Comparison of ENCODE assay signal across 8 mouse cellular contexts in the genomic region with DNA sequence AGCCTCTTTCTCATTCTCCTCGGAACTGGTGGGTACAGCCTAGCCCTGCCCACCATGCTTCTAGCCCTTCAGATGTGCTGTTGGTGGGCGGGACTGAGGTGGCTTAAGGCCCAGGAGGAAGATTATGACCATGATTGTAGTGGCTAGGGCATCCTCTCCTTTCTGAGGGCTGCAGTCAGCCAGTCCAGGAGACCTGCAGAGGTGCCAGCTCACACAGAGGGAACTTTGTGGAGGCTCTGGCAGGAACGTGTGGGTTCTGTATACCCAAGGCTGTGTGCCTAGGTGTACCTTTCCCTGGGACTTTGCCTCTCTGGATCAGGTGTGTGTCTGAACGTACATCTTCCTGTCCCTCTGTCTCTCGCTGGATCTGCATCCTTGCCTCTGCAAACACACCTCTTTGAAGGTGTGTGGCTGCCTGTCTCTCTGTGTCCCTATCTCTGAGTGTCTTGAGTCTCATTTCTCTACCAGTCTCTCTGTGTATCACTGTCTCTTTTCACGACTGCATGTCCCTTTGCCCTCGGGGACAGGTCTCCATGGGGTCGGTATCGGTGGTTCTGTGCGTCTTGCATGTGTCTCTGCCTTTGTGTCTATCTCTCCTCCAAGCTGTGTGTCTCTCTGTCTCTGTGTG. TPM values are rescaled to one million over a fixed set of nuclear protein-coding genes. Genes with fewer than 3 reads are reported as not detected.
DNase-seq lines count a peak whose midpoint lies in the region; ATAC-seq and TF ChIP-seq lines count a peak whose summit lies in the region.

No protein-coding gene starts in this region.

- peaks cover 46% of the 10 kb centered on the region for H3K4me1 ChIP-seq in cerebellum, adult 2 months (ENCODE audit: control insufficient read depth, insufficient read depth, low read length)
- H3K4me1 ChIP-seq in lung, embryonic 15.5 days = peaks cover 25% of the 10 kb centered on the region
- H3K4me1 ChIP-seq in forebrain, embryonic 16.5 days (replicated peaks; ENCODE audit: control insufficient read depth, insufficient read depth, low read length) = peaks cover 28% of the 10 kb centered on the region
- H3K4me1 ChIP-seq in liver, embryonic 16.5 days (ENCODE audit: control insufficient read depth, low read depth, low read length) = peaks cover 9% of the 10 kb centered on the region

- no peaks in the 10 kb centered on the region for H3K36me3 ChIP-seq in lung, embryonic 15.5 days
- no peaks in the 10 kb centered on the region for H3K36me3 ChIP-seq in forebrain, embryonic 16.5 days (ENCODE audit: control insufficient read depth, insufficient read depth)
- H3K36me3 ChIP-seq in liver, embryonic 16.5 days (ENCODE audit: control insufficient read depth, insufficient read depth) = no peaks in the 10 kb centered on the region

- no peaks in the 10 kb centered on the region for H3K27me3 ChIP-seq in cerebellum, adult 2 months (ENCODE audit: control insufficient read depth, insufficient read depth, low read length)
- peaks cover 7% of the 10 kb centered on the region; the same call in 1 of the 2 replicates for H3K27me3 ChIP-seq in lung, embryonic 15.5 days
- H3K27me3 ChIP-seq in forebrain, embryonic 16.5 days (replicated peaks; ENCODE audit: control insufficient read depth, insufficient read depth, low read length) = no peaks in the 10 kb centered on the region
- peaks cover 15% of the 10 kb centered on the region for H3K27me3 ChIP-seq in liver, embryonic 16.5 days (ENCODE audit: control insufficient read depth, insufficient read depth, low read depth, low read length)

- ATAC-seq in lung, embryonic 15.5 days (ENCODE audit: borderline replicate concordance, extremely low read depth, low FRiP score, low TSS enrichment) = no peak
- peak; percentile 24 for ATAC-seq in forebrain, embryonic 16.5 days
- ATAC-seq in liver, embryonic 16.5 days (ENCODE audit: low read depth) = no peak

- WGBS in cerebellum, adult 2 months = 5% methylated on average over 10 of the region's 10 CpGs
- 20% methylated on average over 10 of the region's 10 CpGs for WGBS in lung, embryonic 15.5 days
- 9% methylated on average over 10 of the region's 10 CpGs for WGBS in forebrain, embryonic 16.5 days
- WGBS in liver, embryonic 16.5 days (ENCODE audit: insufficient replicate concordance) = 18% methylated on average over 10 of the region's 10 CpGs

- no peak for TF ChIP-seq POLR2A in cerebellum, adult 2 months (IDR thresholded peaks at IDR 0.05; ENCODE audit: borderline replicate concordance, insufficient read depth, low read length)

- TF ChIP-seq CTCF in cerebellum, adult 2 months (IDR thresholded peaks at IDR 0.05; ENCODE audit: borderline replicate concordance, insufficient read depth, low read depth, low read length) = no peak

- peak overlapping the region; percentile 95 for H3K4me3 ChIP-seq in cerebellum, adult 2 months (replicated peaks; ENCODE audit: insufficient read depth, low read depth, low read length)
- H3K4me3 ChIP-seq in lung, embryonic 15.5 days = peak overlapping the region; percentile 56
- peak overlapping the region; percentile 71 for H3K4me3 ChIP-seq in forebrain, embryonic 16.5 days (replicated peaks; ENCODE audit: low read length)
- H3K4me3 ChIP-seq in liver, embryonic 16.5 days (ENCODE audit: low read depth, low read length) = peak overlapping the region; percentile 50

- H3K9ac ChIP-seq in lung, embryonic 15.5 days = peak overlapping the region; percentile 60
- H3K9ac ChIP-seq in forebrain, embryonic 16.5 days (replicated peaks; ENCODE audit: low read depth, low read length) = peak overlapping the region; percentile 94
- no peak overlapping the region for H3K9ac ChIP-seq in liver, embryonic 16.5 days (ENCODE audit: low read depth, low read length)

- H3K9me3 ChIP-seq in lung, embryonic 15.5 days = no peaks in the 10 kb centered on the region
- no peaks in the 10 kb centered on the region for H3K9me3 ChIP-seq in forebrain, embryonic 16.5 days (ENCODE audit: control insufficient read depth, low read length)
- no peaks in the 10 kb centered on the region for H3K9me3 ChIP-seq in liver, embryonic 16.5 days (replicated peaks; ENCODE audit: control insufficient read depth, low read length)

- peak overlapping the region; percentile 94 for H3K27ac ChIP-seq in cerebellum, adult 2 months (ENCODE audit: insufficient read depth, low read length)
- peak overlapping the region; percentile 69; the same call in 1 of the 2 replicates for H3K27ac ChIP-seq in lung, embryonic 15.5 days
- peak overlapping the region; percentile 85 for H3K27ac ChIP-seq in forebrain, embryonic 16.5 days (ENCODE audit: low read length)
- H3K27ac ChIP-seq in liver, embryonic 16.5 days (ENCODE audit: low read length) = no peak overlapping the region

- DNase-seq in cerebellum, adult 2 months = peak; percentile 60 to 72
- DNase-seq in cerebellum, postnatal 4 days (ENCODE audit: low spot score in 2 of 2) = no peak
- DNase-seq in lung, adult 18-20 months = no peak
- DNase-seq in gastrocnemius, adult 18-20 months (ENCODE audit: low spot score) = no peak
- DNase-seq in frontal cortex, postnatal 14 days (ENCODE audit: low spot score in 2 of 2) = no peak

- H3K4me2 ChIP-seq in lung, embryonic 15.5 days = peak overlapping the region; percentile 88
- H3K4me2 ChIP-seq in forebrain, embryonic 16.5 days (ENCODE audit: low read length) = peak overlapping the region; percentile 81
- peak overlapping the region; percentile 80 for H3K4me2 ChIP-seq in liver, embryonic 16.5 days (ENCODE audit: low read depth, low read length)

RNA-seq across cellular contexts. Expression of gene Enho, which starts 0.8 kb away (rescaled TPM):
- polyA plus RNA-seq in cerebellum, adult 2 months (2012; rRNA removed) = 168 and 174 TPM in 2 replicates
- polyA plus RNA-seq in lung, embryonic 15.5 days (2015; fragmentation: Nextera tagmentation; extraction: Ambion mirVana) = 8.1 and 9.7 TPM in 2 replicates
- polyA plus RNA-seq in forebrain, embryonic 16.5 days (2015; fragmentation: Nextera tagmentation; extraction: Ambion mirVana) = 51.5 and 68.4 TPM in 2 replicates
- 3.2 and 4.5 TPM in 2 replicates for polyA plus RNA-seq in liver, embryonic 16.5 days (2015; fragmentation: Nextera tagmentation; extraction: Ambion mirVana)
- total RNA-seq in gastrocnemius, adult 18-20 months (2021) = 10 to 100 TPM in 1 of 2 experiments, 1 to 10 TPM in 1; 8.6 to 15.3 TPM

RNA-seq across cellular contexts. Expression of gene Cntfr, which starts 57.6 kb away (rescaled TPM):
- 101 and 105 TPM in 2 replicates for polyA plus RNA-seq in cerebellum, adult 2 months (2012; rRNA removed)
- 7.8 TPM in 2 replicates for polyA plus RNA-seq in lung, embryonic 15.5 days (2015; fragmentation: Nextera tagmentation; extraction: Ambion mirVana)
- 12.3 and 16.7 TPM in 2 replicates for polyA plus RNA-seq in forebrain, embryonic 16.5 days (2015; fragmentation: Nextera tagmentation; extraction: Ambion mirVana)
- 0.19 and 0.22 TPM in 2 replicates for polyA plus RNA-seq in liver, embryonic 16.5 days (2015; fragmentation: Nextera tagmentation; extraction: Ambion mirVana)
- 10 to 100 TPM; 14.4 to 47.1 TPM for total RNA-seq in gastrocnemius, adult 18-20 months (2021)

Comparison
In these comparisons a context has a peak if more than half of its experiments do, and no peak if none do; other contexts are left out.
1. DNase-seq: peak in cerebellum, adult 2 months (2 of 2); none in cerebellum, postnatal 4 days (0 of 2), lung, adult 18-20 months (0 of 2), gastrocnemius, adult 18-20 months (single experiment) and frontal cortex, postnatal 14 days (0 of 2).
2. Peak in every context shown above with its lines, with median percentiles within 50 percentile points of each other: H3K4me3 ChIP-seq and H3K4me2 ChIP-seq.